Mouse (Mus musculus): Measurements from ENCODE around the gene Tm7sf3. TPM values are rescaled to one million over a fixed set of nuclear protein-coding genes. Genes with fewer than 3 reads are reported as not detected.
A peak's percentile ranks its signal among the peaks of the same experiment; 100 is the strongest.

Gene Tm7sf3
- polyA plus RNA-seq (2012; rRNA removed), result 14.5 and 16.7 TPM in 2 replicates

DNA sequence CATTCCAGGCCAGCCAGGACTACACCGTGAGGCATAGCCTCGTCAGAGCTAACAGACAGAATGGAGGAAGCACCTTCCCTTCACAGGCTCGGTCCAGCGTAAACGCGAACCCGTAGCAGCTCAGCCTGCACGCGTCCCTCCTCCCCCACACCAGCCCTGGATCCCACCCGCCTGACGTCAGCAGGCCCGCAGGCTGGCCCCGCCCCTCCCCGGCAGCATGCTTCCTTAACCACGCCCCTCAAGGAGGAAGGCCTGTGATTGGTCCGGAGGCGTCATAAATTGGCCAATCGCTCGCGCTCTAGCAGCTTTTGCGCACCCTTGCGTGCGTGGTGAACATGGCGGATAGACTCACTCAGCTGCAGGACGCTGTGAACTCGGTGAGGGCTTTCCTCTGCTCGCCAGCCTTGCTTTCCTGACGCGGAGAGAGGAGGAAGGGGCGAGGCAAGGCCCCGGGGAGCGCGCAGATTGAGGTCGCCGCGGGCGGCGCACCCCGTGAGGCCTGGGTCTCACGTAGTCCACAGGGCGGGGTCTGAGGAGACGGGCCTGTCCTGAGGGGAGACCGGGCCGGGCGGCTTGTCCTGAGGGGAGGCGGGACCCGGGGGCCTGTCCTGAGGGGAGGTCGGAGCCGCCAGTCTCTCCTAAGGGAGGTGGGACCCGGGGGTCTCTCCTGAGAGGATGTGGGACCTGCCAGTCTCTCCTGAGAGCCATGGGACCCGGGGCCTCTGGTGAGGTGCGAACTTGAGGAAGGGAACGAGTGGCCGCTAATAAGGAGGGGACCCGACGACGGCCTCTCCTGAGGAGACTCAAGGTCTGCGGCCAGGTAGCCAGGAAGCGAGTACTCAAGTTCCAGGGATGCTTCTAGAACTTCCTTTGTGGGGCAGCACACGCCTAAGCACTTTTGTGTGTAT is at the start of gene Tm7sf3, which contains the start of gene Med21:
Gene Tm7sf3 (minus strand): TSS at position 549 of the 908 bp plus-strand sequence.
Gene Med21 (plus strand): TSS at position 272 of the 908 bp plus-strand sequence.
- DNase-seq (ENCODE audit: low read depth), result peak; percentile 99
- TF ChIP-seq POLR2A (IDR thresholded peaks at IDR 0.05; ENCODE audit: borderline replicate concordance, extremely low read depth, insufficient read depth, insufficient read length, poor library complexity, severe bottlenecking) (peak; percentile 61; the same call in 1 of the 2 replicates), CTCF (IDR thresholded peaks at IDR 0.05; ENCODE audit: borderline replicate concordance, extremely low read depth, insufficient read depth, insufficient read length) (peak; percentile 18; the same call in 1 of the 2 replicates)

DNA sequence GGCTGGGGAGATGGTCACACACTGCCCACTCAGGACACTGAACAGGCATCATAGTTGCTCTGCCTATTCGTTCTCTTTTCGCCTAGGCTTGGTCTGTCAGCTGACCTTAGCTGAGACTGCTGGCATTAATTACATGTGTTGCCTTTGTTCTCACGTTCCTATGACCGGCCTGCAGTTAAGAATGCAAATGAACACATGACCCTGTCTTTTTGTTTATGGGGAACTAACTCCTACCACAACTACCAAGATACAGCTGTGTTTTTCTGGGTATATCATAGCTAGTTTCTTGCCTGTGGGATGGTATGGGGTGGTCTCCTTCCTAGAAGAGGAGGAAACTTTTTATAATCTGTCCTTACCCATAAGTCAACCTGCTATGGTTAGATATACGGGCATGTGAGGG is 46.2 kb upstream of the Tm7sf3 start:
- TF ChIP-seq CTCF (IDR thresholded peaks at IDR 0.05; ENCODE audit: borderline replicate concordance, extremely low read depth, insufficient read depth, insufficient read length) (no peak), POLR2A (IDR thresholded peaks at IDR 0.05; ENCODE audit: borderline replicate concordance, extremely low read depth, insufficient read depth, insufficient read length, poor library complexity, severe bottlenecking) (no peak)
- DNase-seq (ENCODE audit: low read depth), result no peak

- no peak for DNase-seq (ENCODE audit: low read depth)
- no peak for TF ChIP-seq CTCF (IDR thresholded peaks at IDR 0.05; ENCODE audit: borderline replicate concordance, extremely low read depth, insufficient read depth, insufficient read length)
- TF ChIP-seq POLR2A (IDR thresholded peaks at IDR 0.05; ENCODE audit: borderline replicate concordance, extremely low read depth, insufficient read depth, insufficient read length, poor library complexity, severe bottlenecking), result no peak
These were observed 45.4 kb upstream of the Tm7sf3 start for GRCm38 (mm10) chr6:146688010-146688409.

DNA sequence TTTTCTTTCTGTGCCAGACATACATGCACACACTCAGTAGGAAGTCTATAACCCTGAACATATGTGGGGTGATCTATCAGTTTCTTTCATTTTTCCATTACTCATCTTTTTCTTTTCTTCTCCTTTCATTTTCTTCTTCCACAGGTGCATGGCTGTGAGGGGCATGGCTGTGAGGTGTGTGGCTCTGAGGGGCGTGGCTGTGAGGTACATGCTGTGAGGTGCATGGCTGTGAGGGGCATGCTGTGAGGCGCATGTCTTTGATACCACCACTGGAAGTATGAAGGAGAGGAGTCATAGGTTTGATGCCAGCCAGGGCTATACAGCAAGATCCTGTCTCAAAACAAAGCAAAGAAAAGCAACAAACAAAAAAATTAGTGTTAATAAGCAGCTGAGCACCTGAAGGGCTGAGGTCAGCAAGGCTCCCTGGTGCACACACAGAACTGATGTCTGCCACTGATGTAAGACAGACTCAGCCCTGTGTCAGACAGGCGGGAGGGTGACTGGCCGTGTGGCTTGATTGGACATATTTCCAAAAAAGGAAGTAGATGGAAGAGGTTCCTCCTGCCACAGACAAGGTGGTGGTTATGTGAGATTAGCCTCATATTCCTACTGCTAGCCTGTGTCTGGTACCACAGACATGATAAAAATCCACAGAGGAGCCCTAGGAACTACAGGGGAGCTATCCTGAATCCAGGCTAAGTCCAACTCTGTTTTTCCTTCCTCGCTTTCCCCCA is 44.0 kb upstream of the Tm7sf3 start:
- no peak for TF ChIP-seq CTCF (IDR thresholded peaks at IDR 0.05; ENCODE audit: borderline replicate concordance, extremely low read depth, insufficient read depth, insufficient read length)
- TF ChIP-seq POLR2A (IDR thresholded peaks at IDR 0.05; ENCODE audit: borderline replicate concordance, extremely low read depth, insufficient read depth, insufficient read length, poor library complexity, severe bottlenecking), result no peak
- DNase-seq (ENCODE audit: low read depth), result no peak

GRCm38 (mm10) chr6:146685781-146686308 is 43.2 kb upstream of the Tm7sf3 start:
- DNase-seq (ENCODE audit: low read depth), result no peak
- TF ChIP-seq POLR2A (IDR thresholded peaks at IDR 0.05; ENCODE audit: borderline replicate concordance, extremely low read depth, insufficient read depth, insufficient read length, poor library complexity, severe bottlenecking), result no peak
- TF ChIP-seq CTCF (IDR thresholded peaks at IDR 0.05; ENCODE audit: borderline replicate concordance, extremely low read depth, insufficient read depth, insufficient read length), result 0 out of 2 replicates have a peak, but pooled peaks have one; percentile 2

GRCm38 (mm10) chr6:146683881-146684280 is 41.3 kb upstream of the Tm7sf3 start:
- DNase-seq (ENCODE audit: low read depth), result no peak
- TF ChIP-seq POLR2A (IDR thresholded peaks at IDR 0.05; ENCODE audit: borderline replicate concordance, extremely low read depth, insufficient read depth, insufficient read length, poor library complexity, severe bottlenecking) (no peak), CTCF (IDR thresholded peaks at IDR 0.05; ENCODE audit: borderline replicate concordance, extremely low read depth, insufficient read depth, insufficient read length) (no peak)

- TF ChIP-seq CTCF (IDR thresholded peaks at IDR 0.05; ENCODE audit: borderline replicate concordance, extremely low read depth, insufficient read depth, insufficient read length) (no peak), POLR2A (IDR thresholded peaks at IDR 0.05; ENCODE audit: borderline replicate concordance, extremely low read depth, insufficient read depth, insufficient read length, poor library complexity, severe bottlenecking) (no peak)
- no peak for DNase-seq (ENCODE audit: low read depth)
These were observed 35.8 kb upstream of the Tm7sf3 start for GRCm38 (mm10) chr6:146678136-146679070.

DNA sequence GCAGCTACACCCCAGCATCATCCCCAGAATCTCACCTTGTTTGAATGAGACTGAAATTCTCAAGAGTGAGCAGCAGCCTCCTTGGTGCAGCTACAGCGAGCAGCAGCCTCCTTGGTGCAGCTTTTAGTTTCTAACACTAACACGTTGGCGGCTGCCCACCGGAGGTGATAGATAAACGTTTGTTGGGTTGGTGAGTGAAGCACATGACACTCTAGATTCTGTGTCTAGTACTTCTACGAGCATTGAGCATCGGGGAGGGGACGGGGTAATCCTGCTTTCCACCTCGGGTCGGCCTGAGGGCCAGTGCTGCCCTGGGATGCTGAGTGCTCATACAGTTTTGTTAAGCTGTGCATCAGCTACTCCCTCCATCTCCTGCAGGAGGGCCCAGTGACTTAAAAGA is 34.3 kb upstream of the Tm7sf3 start:
- no peak for TF ChIP-seq POLR2A (IDR thresholded peaks at IDR 0.05; ENCODE audit: borderline replicate concordance, extremely low read depth, insufficient read depth, insufficient read length, poor library complexity, severe bottlenecking)
- TF ChIP-seq CTCF (IDR thresholded peaks at IDR 0.05; ENCODE audit: borderline replicate concordance, extremely low read depth, insufficient read depth, insufficient read length), result no peak

GRCm38 (mm10) chr6:146674881-146675536 is 32.4 kb upstream of the Tm7sf3 start:
- no peak for TF ChIP-seq POLR2A (IDR thresholded peaks at IDR 0.05; ENCODE audit: borderline replicate concordance, extremely low read depth, insufficient read depth, insufficient read length, poor library complexity, severe bottlenecking)
- no peak for TF ChIP-seq CTCF (IDR thresholded peaks at IDR 0.05; ENCODE audit: borderline replicate concordance, extremely low read depth, insufficient read depth, insufficient read length)
- DNase-seq (ENCODE audit: low read depth), result no peak

More for the DNA sequence above, 34.3 kb upstream of the Tm7sf3 start:
- no peak for DNase-seq (ENCODE audit: low read depth)

DNA sequence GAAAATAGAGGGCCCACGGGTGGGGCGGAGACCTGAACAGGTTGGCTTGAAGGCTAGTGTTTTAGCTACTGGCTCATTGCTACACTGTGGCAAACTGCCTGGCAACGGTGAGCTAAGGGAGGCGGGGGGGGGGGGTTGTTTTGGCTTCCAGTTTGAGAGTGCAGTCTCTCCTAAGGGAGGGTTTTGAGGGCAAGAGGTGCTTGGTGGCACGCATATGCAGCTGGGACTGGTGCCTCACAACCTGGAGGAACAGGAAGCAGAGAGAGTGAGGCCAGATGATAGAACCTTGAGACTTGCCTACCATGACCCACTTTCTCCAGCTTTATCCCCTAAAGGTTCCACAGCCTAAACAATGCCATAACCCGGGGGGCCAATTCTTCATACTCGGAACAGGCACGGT is 31.8 kb upstream of the Tm7sf3 start:
- no peak for TF ChIP-seq CTCF (IDR thresholded peaks at IDR 0.05; ENCODE audit: borderline replicate concordance, extremely low read depth, insufficient read depth, insufficient read length)
- TF ChIP-seq POLR2A (IDR thresholded peaks at IDR 0.05; ENCODE audit: borderline replicate concordance, extremely low read depth, insufficient read depth, insufficient read length, poor library complexity, severe bottlenecking), result no peak
- no peak for DNase-seq (ENCODE audit: low read depth)
